Mouse (Mus musculus): ENCODE results near the gene Vmn2r31.
"Not testable (repeated sequence)": the region's sequence is repeated elsewhere in the genome, so short reads cannot be mapped to it uniquely, and the experiment has no call there.

The Vmn2r31 gene

GRCm38 (mm10) chr7:7399603-7400002 is at the start of gene Vmn2r31:
TSS of gene Vmn2r31 (minus strand) at chr7:7399703.
- not testable (repeated sequence) for DNase-seq (ENCODE audit: low read depth, low spot score)

- not testable (repeated sequence) for DNase-seq (ENCODE audit: low read depth, low spot score)
These were observed 25.1 kb downstream of the Vmn2r31 start, which contains the start of gene Gm45783 for GRCm38 (mm10) chr7:7374431-7374830. TSS of gene Gm45783 (minus strand) at chr7:7374573.

- not testable (repeated sequence) for DNase-seq (ENCODE audit: low read depth, low spot score)
These were observed 62.0 kb downstream of the Vmn2r31 start, which contains the start of gene Vmn2r30 for GRCm38 (mm10) chr7:7337509-7337908. TSS of gene Vmn2r30 (minus strand) at chr7:7337609.

All from CD4-positive helper T cell, adult 2 months (primary cell).